Mouse (Mus musculus): ENCODE results near the gene Mapk13. TPM values are rescaled to one million over a fixed set of nuclear protein-coding genes. Genes with fewer than 3 reads are reported as not detected.
"Not testable (repeated sequence)": the region's sequence is repeated elsewhere in the genome, so short reads cannot be mapped to it uniquely, and the experiment has no call there.

Mapk13 gene
- 387 and 424 TPM in 2 replicates for polyA plus RNA-seq (2012; rRNA removed)

GRCm38 (mm10) chr17:28769121-28769874 lies at the start of gene Mapk13:
Gene Mapk13 (plus strand): TSS chr17:28769297.
- no peak for DNase-seq (ENCODE audit: low read depth, low spot score)
- under 1% methylated on average over 52 of the region's 58 CpGs for WGBS

GRCm38 (mm10) chr17:28725783-28726182 lies 43.3 kb upstream of the Mapk13 start, which contains the start of gene AC170998.1:
Gene AC170998.1 (plus strand): TSS chr17:28726083.
- DNase-seq (ENCODE audit: low read depth, low spot score): no peak
- WGBS: 94% methylated on average over 4 of the region's 4 CpGs

GRCm38 (mm10) chr17:28727511-28727910 lies 41.6 kb upstream of the Mapk13 start:
- 44% methylated on average over 11 of the region's 11 CpGs for WGBS
- DNase-seq (ENCODE audit: low read depth, low spot score): not testable (repeated sequence)

GRCm38 (mm10) chr17:28735317-28736105 lies 33.6 kb upstream of the Mapk13 start:
- 80% methylated on average over 6 of the region's 6 CpGs for WGBS
- no peak for DNase-seq (ENCODE audit: low read depth, low spot score)

- 84% methylated on average over 4 of the region's 4 CpGs for WGBS
- DNase-seq (ENCODE audit: low read depth, low spot score): no peak
Measured at GRCm38 (mm10) chr17:28736486-28736885, 32.6 kb upstream of the Mapk13 start.

- DNase-seq (ENCODE audit: low read depth, low spot score): no peak
- 78% methylated on average over 4 of the region's 4 CpGs for whole genome bisulfite sequencing
Measured at GRCm38 (mm10) chr17:28737973-28738372, 31.1 kb upstream of the Mapk13 start.

GRCm38 (mm10) chr17:28739244-28739643 lies 29.9 kb upstream of the Mapk13 start:
- WGBS: 82% methylated on average over 6 of the region's 6 CpGs
- DNase-seq (ENCODE audit: low read depth, low spot score): no peak

- WGBS: 96% methylated on average over 11 of the region's 11 CpGs
- no peak for DNase-seq (ENCODE audit: low read depth, low spot score)
Measured at GRCm38 (mm10) chr17:28743145-28743866, 25.8 kb upstream of the Mapk13 start.

GRCm38 (mm10) chr17:28743916-28744315 lies 25.2 kb upstream of the Mapk13 start:
- DNase-seq (ENCODE audit: low read depth, low spot score): no peak
- 92% methylated on average over 9 of the region's 9 CpGs for WGBS

GRCm38 (mm10) chr17:28745773-28746172 lies 23.3 kb upstream of the Mapk13 start:
- WGBS: 69% methylated on average over 6 of the region's 6 CpGs
- no peak for DNase-seq (ENCODE audit: low read depth, low spot score)

- WGBS: 74% methylated on average over 4 of the region's 4 CpGs
- no peak for DNase-seq (ENCODE audit: low read depth, low spot score)
Measured at GRCm38 (mm10) chr17:28748001-28748400, 21.1 kb upstream of the Mapk13 start.

- 60% methylated on average over 6 of the region's 6 CpGs for WGBS
- DNase-seq (ENCODE audit: low read depth, low spot score): no peak
Measured at GRCm38 (mm10) chr17:28750580-28750979, 18.5 kb upstream of the Mapk13 start.

- 26% methylated on average over 5 of the region's 5 CpGs for WGBS
- no peak for DNase-seq (ENCODE audit: low read depth, low spot score)
Measured at GRCm38 (mm10) chr17:28756447-28756846, 12.7 kb upstream of the Mapk13 start.

GRCm38 (mm10) chr17:28757470-28757869 lies 11.6 kb upstream of the Mapk13 start:
- DNase-seq (ENCODE audit: low read depth, low spot score): no peak
- WGBS: 43% methylated on average over 2 of the region's 2 CpGs

GRCm38 (mm10) chr17:28760736-28761312 lies 8.3 kb upstream of the Mapk13 start:
- WGBS: 45% methylated on average over 8 of the region's 8 CpGs
- no peak for DNase-seq (ENCODE audit: low read depth, low spot score)

GRCm38 (mm10) chr17:28761871-28762270 lies 7.2 kb upstream of the Mapk13 start:
- WGBS: 6% methylated on average over 3 of the region's 3 CpGs

GRCm38 (mm10) chr17:28766203-28766602 lies 2.9 kb upstream of the Mapk13 start:
- DNase-seq (ENCODE audit: low read depth, low spot score): no peak
- 49% methylated on average over 3 of the region's 3 CpGs for WGBS

More at GRCm38 (mm10) chr17:28761871-28762270, 7.2 kb upstream of the Mapk13 start:
- DNase-seq (ENCODE audit: low read depth, low spot score): no peak

- WGBS: 85% methylated on average over 11 of the region's 11 CpGs
- DNase-seq (ENCODE audit: low read depth, low spot score): no peak
Measured at GRCm38 (mm10) chr17:28766781-28767515, 2.1 kb upstream of the Mapk13 start.

- DNase-seq (ENCODE audit: low read depth, low spot score): no peak
- WGBS: 2% methylated on average over 24 of the region's 24 CpGs
Measured at GRCm38 (mm10) chr17:28769875-28770421, 851 bp downstream of the Mapk13 start.

Measured in large intestine, adult 2 months (tissue).